Mouse (Mus musculus): ENCODE data around the gene Tm9sf4. TPM values are rescaled to one million over a fixed set of nuclear protein-coding genes. Genes with fewer than 3 reads are reported as not detected.
A peak's percentile ranks its signal among the peaks of the same experiment; 100 is the strongest.

The Tm9sf4 gene
- polyA plus RNA-seq, 1 experiment from 2014 or later, result 85.6 TPM

GRCm38 (mm10) chr2:153240701-153241235, 79.7 kb downstream of the Tm9sf4 start:
- peak overlapping the region; percentile 80 for H3K4me2 ChIP-seq
- peak overlapping the region; percentile 98 for H3K4me3 ChIP-seq (replicated peaks)
- peaks cover 20% of the 10 kb centered on the region for H3K4me1 ChIP-seq
- peak overlapping the region; percentile 96 for H3K27ac ChIP-seq
- no peaks in the 10 kb centered on the region for H3K27me3 ChIP-seq (replicated peaks)
- WGBS, result under 1% methylated on average over 32 of the region's 33 CpGs
- ATAC-seq (ENCODE audit: insufficient read depth, low FRiP score, low read depth), result peak; percentile 47
- H3K9me3 ChIP-seq, result no peaks in the 10 kb centered on the region
- H3K36me3 ChIP-seq, result peaks cover under 1% of the 10 kb centered on the region; the same call in 1 of the 2 replicates
- peak overlapping the region; percentile 99 for H3K9ac ChIP-seq

GRCm38 (mm10) chr2:153241250-153242014, 80.3 kb downstream of the Tm9sf4 start, which contains the start of the genes Plagl2 and Pofut1:
Gene Plagl2 (minus strand): TSS chr2:153241426.
Gene Pofut1 (plus strand): TSS chr2:153241533.
- H3K4me1 ChIP-seq, result peaks cover 20% of the 10 kb centered on the region
- no peaks in the 10 kb centered on the region for H3K27me3 ChIP-seq (replicated peaks)
- peak within 1 kb of the TSS; percentile 96 for H3K27ac ChIP-seq
- WGBS, result under 1% methylated on average over 48 of the region's 72 CpGs
- H3K4me2 ChIP-seq, result peak within 1 kb of the TSS; percentile 80
- H3K9me3 ChIP-seq, result no peaks in the 10 kb centered on the region
- peak within 1 kb of the TSS; percentile 98 for H3K4me3 ChIP-seq (replicated peaks)
- H3K36me3 ChIP-seq, result no peaks in the 10 kb centered on the region
- peak; percentile 93 for ATAC-seq (ENCODE audit: insufficient read depth, low FRiP score, low read depth)
- H3K9ac ChIP-seq, result peak within 1 kb of the TSS; percentile 99

GRCm38 (mm10) chr2:153242156-153242555, 81.1 kb downstream of the Tm9sf4 start:
- Histone ChIP-seq H3K4me3 (replicated peaks) (peak overlapping the region; percentile 98), H3K4me1 (peaks cover 18% of the 10 kb centered on the region), H3K9me3 (no peaks in the 10 kb centered on the region), H3K27me3 (replicated peaks) (no peaks in the 10 kb centered on the region), H3K36me3 (no peaks in the 10 kb centered on the region), H3K27ac (peak overlapping the region; percentile 96; the same call in 1 of the 2 replicates), H3K9ac (no peak overlapping the region), H3K4me2 (peak overlapping the region; percentile 53)
- no peak for ATAC-seq (ENCODE audit: insufficient read depth, low FRiP score, low read depth)
- WGBS, result 52% methylated on average over 6 of the region's 6 CpGs

- Histone ChIP-seq H3K9me3 (no peaks in the 10 kb centered on the region), H3K4me1 (no peaks in the 10 kb centered on the region), H3K4me2 (no peak overlapping the region), H3K27ac (no peak overlapping the region), H3K27me3 (replicated peaks) (no peaks in the 10 kb centered on the region), H3K9ac (no peak overlapping the region), H3K4me3 (replicated peaks) (no peak overlapping the region), H3K36me3 (peaks cover 2% of the 10 kb centered on the region; the same call in 1 of the 2 replicates)
- WGBS, result 79% methylated on average over 5 of the region's 5 CpGs
- ATAC-seq (ENCODE audit: insufficient read depth, low FRiP score, low read depth), result 0 out of 2 replicates have a peak, but pooled peaks have one; percentile 53
Observed at GRCm38 (mm10) chr2:153249751-153250150, 88.6 kb downstream of the Tm9sf4 start.

- Histone ChIP-seq H3K4me3 (replicated peaks) (no peak overlapping the region), H3K4me2 (no peak overlapping the region), H3K4me1 (no peaks in the 10 kb centered on the region), H3K27ac (no peak overlapping the region), H3K9me3 (no peaks in the 10 kb centered on the region), H3K9ac (no peak overlapping the region), H3K27me3 (replicated peaks) (no peaks in the 10 kb centered on the region), H3K36me3 (peaks cover 6% of the 10 kb centered on the region; the same call in 1 of the 2 replicates)
- no peak for ATAC-seq (ENCODE audit: insufficient read depth, low FRiP score, low read depth)
- 72% methylated on average over 2 of the region's 2 CpGs for WGBS
Observed at GRCm38 (mm10) chr2:153256604-153257003, 95.5 kb downstream of the Tm9sf4 start.

- Histone ChIP-seq H3K9ac (no peak overlapping the region), H3K9me3 (no peaks in the 10 kb centered on the region), H3K4me1 (no peaks in the 10 kb centered on the region), H3K36me3 (peaks cover 16% of the 10 kb centered on the region), H3K27me3 (replicated peaks) (no peaks in the 10 kb centered on the region), H3K4me2 (no peak overlapping the region), H3K27ac (peak overlapping the region; percentile 62), H3K4me3 (replicated peaks) (no peak overlapping the region)
- ATAC-seq (ENCODE audit: insufficient read depth, low FRiP score, low read depth), result peak; percentile 59
- 65% methylated on average over 12 of the region's 12 CpGs for WGBS
Observed at GRCm38 (mm10) chr2:153259030-153259863, 98.1 kb downstream of the Tm9sf4 start.

Other genes with a start within 250 kb of the Tm9sf4 start
- gene Mylk2, start 250.0 kb upstream of the Tm9sf4 start, polyA plus RNA-seq (2015; fragmentation: Nextera tagmentation; extraction: Ambion mirVana), result 0.08 and 0.19 TPM in 2 replicates
- 3.1 and 4.3 TPM in 2 replicates for gene Foxs1, start 228.1 kb upstream of the Tm9sf4 start, polyA plus RNA-seq (2015; fragmentation: Nextera tagmentation; extraction: Ambion mirVana)
- gene Dusp15, start 209.6 kb upstream of the Tm9sf4 start, polyA plus RNA-seq (2015; fragmentation: Nextera tagmentation; extraction: Ambion mirVana), result 0.23 and 0.45 TPM in 2 replicates
- 0.21 and 0.35 TPM in 2 replicates for gene Ttll9, start 198.8 kb upstream of the Tm9sf4 start, polyA plus RNA-seq (2015; fragmentation: Nextera tagmentation; extraction: Ambion mirVana)
- gene Pdrg1, start 145.9 kb upstream of the Tm9sf4 start, polyA plus RNA-seq (2015; fragmentation: Nextera tagmentation; extraction: Ambion mirVana), result 98.9 and 101 TPM in 2 replicates
- gene Xkr7, start 129.5 kb upstream of the Tm9sf4 start, polyA plus RNA-seq (2015; fragmentation: Nextera tagmentation; extraction: Ambion mirVana), result 0.06 and 0.09 TPM in 2 replicates
- 1.7 and 1.9 TPM in 2 replicates for gene Ccm2l, start 95.3 kb upstream of the Tm9sf4 start, polyA plus RNA-seq (2015; fragmentation: Nextera tagmentation; extraction: Ambion mirVana)
- 6.5 and 6.8 TPM in 2 replicates for gene Hck, start 52.8 kb upstream of the Tm9sf4 start, polyA plus RNA-seq (2015; fragmentation: Nextera tagmentation; extraction: Ambion mirVana)
- gene Tspyl3, start 64.1 kb downstream of the Tm9sf4 start, polyA plus RNA-seq (2015; fragmentation: Nextera tagmentation; extraction: Ambion mirVana), result 8.6 and 9.9 TPM in 2 replicates
- gene Plagl2, start 80.1 kb downstream of the Tm9sf4 start, polyA plus RNA-seq (2015; fragmentation: Nextera tagmentation; extraction: Ambion mirVana), result 20.5 and 25.6 TPM in 2 replicates
- gene Pofut1, start 80.2 kb downstream of the Tm9sf4 start, polyA plus RNA-seq (2015; fragmentation: Nextera tagmentation; extraction: Ambion mirVana), result 8.8 and 9.0 TPM in 2 replicates
- 6.3 and 7.0 TPM in 2 replicates for gene Kif3b, start 130.1 kb downstream of the Tm9sf4 start, polyA plus RNA-seq (2015; fragmentation: Nextera tagmentation; extraction: Ambion mirVana)
- 11.3 and 14.4 TPM in 2 replicates for gene Asxl1, start 184.5 kb downstream of the Tm9sf4 start, polyA plus RNA-seq (2015; fragmentation: Nextera tagmentation; extraction: Ambion mirVana)